Mouse (Mus musculus): ENCODE measurements around the gene Ly6g5b.

Gene Ly6g5b

GRCm38 (mm10) chr17:35080248-35080647 lies 35.0 kb downstream of the Ly6g5b start:
- no peak for DNase-seq (ENCODE audit: low spot score in 2 of 2)

GRCm38 (mm10) chr17:35079778-35080177 lies 35.5 kb downstream of the Ly6g5b start:
- no peak for DNase-seq (ENCODE audit: low spot score in 2 of 2)

- peak; percentile 40 to 58 for DNase-seq (ENCODE audit: low spot score in 2 of 2)
Measured at GRCm38 (mm10) chr17:35077786-35078233, 37.4 kb downstream of the Ly6g5b start, which contains the start of gene Ly6g6d. Gene Ly6g6d (minus strand): TSS chr17:35078065.

GRCm38 (mm10) chr17:35077285-35077684 lies 37.9 kb downstream of the Ly6g5b start:
- no peak for DNase-seq (ENCODE audit: low spot score in 2 of 2)

- DNase-seq (ENCODE audit: low spot score in 2 of 2) = no peak
Measured at GRCm38 (mm10) chr17:35076507-35077176, 38.6 kb downstream of the Ly6g5b start, which contains the start of gene Ly6g6e. Gene Ly6g6e (plus strand): TSS chr17:35076902.

GRCm38 (mm10) chr17:35074097-35074496 lies 41.1 kb downstream of the Ly6g5b start:
- no peak for DNase-seq (ENCODE audit: low spot score in 2 of 2)

- DNase-seq (ENCODE audit: low spot score in 2 of 2) = no peak
Measured at GRCm38 (mm10) chr17:35071454-35071853, 43.8 kb downstream of the Ly6g5b start.

GRCm38 (mm10) chr17:35070556-35071229 lies 44.5 kb downstream of the Ly6g5b start:
- DNase-seq (ENCODE audit: low spot score in 2 of 2) = no peak

GRCm38 (mm10) chr17:35068213-35068914 lies 46.9 kb downstream of the Ly6g5b start:
- DNase-seq (ENCODE audit: low spot score in 2 of 2) = peak in 1 of 2 experiments; percentile 50

- DNase-seq (ENCODE audit: low spot score in 2 of 2) = no peak
Measured at GRCm38 (mm10) chr17:35066084-35066483, 49.1 kb downstream of the Ly6g5b start, which contains the start of gene Mpig6b. Gene Mpig6b (minus strand): TSS chr17:35066184.

- peak; percentile 75 to 80 for DNase-seq (ENCODE audit: low spot score in 2 of 2)
Measured at GRCm38 (mm10) chr17:35064951-35065947, 50.0 kb downstream of the Ly6g5b start, which contains the start of gene Ly6g6c. Gene Ly6g6c (plus strand): TSS chr17:35065388.

- DNase-seq (ENCODE audit: low spot score in 2 of 2) = no peak
Measured at GRCm38 (mm10) chr17:35064378-35064877, 50.8 kb downstream of the Ly6g5b start.

Data from urinary bladder, postnatal 36 days (tissue).